In genomic region chr4:126473031-126473430, GRCm38 (mm10) we compare ENCODE assay signal across 14 mouse cellular contexts. TPM values are rescaled to one million over a fixed set of nuclear protein-coding genes. Genes with fewer than 3 reads are reported as not detected.
DNase-seq lines count a peak whose midpoint lies in the region; ATAC-seq and TF ChIP-seq lines count a peak whose summit lies in the region.
"Had no signal": no experiment of that assay in that cellular context is flagged by ENCODE, and none has a peak within 500 bp of the region (broad histone marks: within the 10 kb centered on the region; RNA-seq: fewer than 3 reads in every experiment).

No protein-coding gene starts in this region.

- H3K9ac ChIP-seq in hindbrain, embryonic 11.5 days (ENCODE audit: low read depth, low read length), result no peak overlapping the region
- no peak overlapping the region for H3K9ac ChIP-seq in hindbrain, embryonic 16.5 days (ENCODE audit: low read depth, low read length)
- no peak overlapping the region for H3K9ac ChIP-seq in hindbrain, postnatal 0 days (replicated peaks; ENCODE audit: low read length)
- H3K9ac ChIP-seq: forebrain, embryonic 13.5 days; heart, embryonic 13.5 days; limb, embryonic 13.5 days had no signal

- no peak overlapping the region for H3K4me2 ChIP-seq in hindbrain, embryonic 11.5 days (replicated peaks; ENCODE audit: low read depth, low read length)
- no peak overlapping the region for H3K4me2 ChIP-seq in hindbrain, embryonic 16.5 days (ENCODE audit: low read length)
- no peak overlapping the region for H3K4me2 ChIP-seq in hindbrain, postnatal 0 days (ENCODE audit: low read depth, low read length)
- H3K4me2 ChIP-seq: forebrain, embryonic 13.5 days; heart, embryonic 13.5 days; limb, embryonic 13.5 days had no signal

- H3K4me1 ChIP-seq in hindbrain, embryonic 11.5 days (replicated peaks; ENCODE audit: control insufficient read depth, insufficient read depth, low read length), result no peaks in the 10 kb centered on the region
- H3K4me1 ChIP-seq in hindbrain, embryonic 16.5 days (ENCODE audit: control insufficient read depth, insufficient read depth, low read depth, low read length), result peaks cover 2% of the 10 kb centered on the region; the same call in 1 of the 2 replicates
- peaks cover 4% of the 10 kb centered on the region; the same call in 1 of the 2 replicates for H3K4me1 ChIP-seq in hindbrain, postnatal 0 days (ENCODE audit: insufficient read depth, low read length)
- H3K4me1 ChIP-seq: limb, embryonic 13.5 days had no signal

- no peaks in the 10 kb centered on the region for H3K36me3 ChIP-seq in hindbrain, embryonic 11.5 days (ENCODE audit: control insufficient read depth, insufficient read depth, low read length)
- H3K36me3 ChIP-seq in hindbrain, embryonic 16.5 days (ENCODE audit: control insufficient read depth, insufficient read depth, low read length), result no peaks in the 10 kb centered on the region
- no peaks in the 10 kb centered on the region for H3K36me3 ChIP-seq in hindbrain, postnatal 0 days (ENCODE audit: insufficient read depth, low read length)
- H3K36me3 ChIP-seq: heart, embryonic 13.5 days; limb, embryonic 13.5 days had no signal

- no peak for TF ChIP-seq CTCF in hindbrain, postnatal 0 days (IDR thresholded peaks at IDR 0.05; ENCODE audit: low read depth)

- no peak overlapping the region for H3K27ac ChIP-seq in hindbrain, embryonic 11.5 days (ENCODE audit: low read depth, low read length)
- H3K27ac ChIP-seq in hindbrain, embryonic 16.5 days (ENCODE audit: low read depth, low read length), result no peak overlapping the region
- no peak overlapping the region for H3K27ac ChIP-seq in hindbrain, postnatal 0 days
- H3K27ac ChIP-seq: forebrain, embryonic 13.5 days; heart, embryonic 13.5 days; limb, embryonic 13.5 days had no signal

- whole genome bisulfite sequencing in hindbrain, embryonic 11.5 days, result 54% methylated on average over 5 of the region's 5 CpGs
- WGBS in hindbrain, embryonic 16.5 days, result 54% methylated on average over 5 of the region's 5 CpGs
- WGBS in hindbrain, postnatal 0 days, result 57% methylated on average over 5 of the region's 5 CpGs

- no peaks in the 10 kb centered on the region for H3K27me3 ChIP-seq in hindbrain, embryonic 11.5 days (ENCODE audit: control insufficient read depth, insufficient read depth, low read length)
- no peaks in the 10 kb centered on the region for H3K27me3 ChIP-seq in hindbrain, embryonic 16.5 days (replicated peaks; ENCODE audit: control insufficient read depth, insufficient read depth, low read length)
- H3K27me3 ChIP-seq in hindbrain, postnatal 0 days (ENCODE audit: insufficient read depth, low read length), result no peaks in the 10 kb centered on the region
- H3K27me3 ChIP-seq: forebrain, embryonic 13.5 days; heart, embryonic 13.5 days; limb, embryonic 13.5 days had no signal

- no peaks in the 10 kb centered on the region for H3K9me3 ChIP-seq in hindbrain, embryonic 11.5 days (ENCODE audit: control insufficient read depth, low read length)
- H3K9me3 ChIP-seq in hindbrain, embryonic 16.5 days (ENCODE audit: control insufficient read depth, low read length), result no peaks in the 10 kb centered on the region
- H3K9me3 ChIP-seq in hindbrain, postnatal 0 days (ENCODE audit: low read length), result no peaks in the 10 kb centered on the region
- H3K9me3 ChIP-seq: forebrain, embryonic 13.5 days; heart, embryonic 13.5 days; limb, embryonic 13.5 days had no signal

- no peak for ATAC-seq in hindbrain, embryonic 11.5 days (ENCODE audit: low FRiP score)
- no peak for ATAC-seq in hindbrain, embryonic 16.5 days
- no peak for ATAC-seq in hindbrain, postnatal 0 days
- ATAC-seq: forebrain, embryonic 13.5 days; intestine, embryonic 16.5 days; midbrain, embryonic 16.5 days had no signal

- DNase-seq in hindbrain, embryonic 11.5 days (ENCODE audit: low spot score), result peak; percentile 19
- DNase-seq in 3T3-L1 (ENCODE audit: low read depth, low spot score), result peak; percentile 6
- peak; percentile 69 for DNase-seq in NIH3T3 (ENCODE audit: low read depth)
- DNase-seq in induced T-regulatory cell, adult 2 months (ENCODE audit: low read depth), result peak; percentile 5
- no peak for DNase-seq in hindbrain, postnatal 0 days (ENCODE audit: low spot score)
- no peak for DNase-seq in thymus, postnatal 0 days (ENCODE audit: low spot score)
- DNase-seq: cerebellum, adult 11 months; lung, adult 2 months had no signal

- H3K4me3 ChIP-seq in hindbrain, embryonic 11.5 days (ENCODE audit: low read depth, low read length), result no peak overlapping the region
- H3K4me3 ChIP-seq in hindbrain, embryonic 16.5 days (ENCODE audit: low read length), result no peak overlapping the region
- no peak overlapping the region for H3K4me3 ChIP-seq in hindbrain, postnatal 0 days (ENCODE audit: low read length)
- H3K4me3 ChIP-seq: forebrain, embryonic 13.5 days; heart, embryonic 13.5 days; limb, embryonic 13.5 days had no signal

RNA-seq across cellular contexts. Expression of gene Ago1, which starts 4.6 kb away (rescaled TPM):
- 29.9 and 37.9 TPM in 2 replicates for polyA plus RNA-seq in hindbrain, embryonic 11.5 days (2014; fragmentation: Nextera tagmentation; extraction: Ambion mirVana)
- 8.3 and 8.4 TPM in 2 replicates for polyA plus RNA-seq in hindbrain, embryonic 16.5 days (2015; fragmentation: Nextera tagmentation; extraction: Ambion mirVana)
- 42.2 TPM in 2 replicates for total RNA-seq in hindbrain, postnatal 0 days (2014; rRNA removed)
- 6.0 and 6.5 TPM in 2 replicates for polyA plus RNA-seq in hindbrain, postnatal 0 days (2015; fragmentation: Nextera tagmentation; extraction: Ambion mirVana)
- polyA plus RNA-seq in thymus, postnatal 0 days (2015; fragmentation: Nextera tagmentation; extraction: Ambion mirVana), result 5.2 and 6.1 TPM in 2 replicates

RNA-seq across cellular contexts. Expression of gene Ago3, which starts 43.7 kb away (rescaled TPM):
- polyA plus RNA-seq in hindbrain, embryonic 11.5 days (2014; fragmentation: Nextera tagmentation; extraction: Ambion mirVana), result 14.4 and 16.1 TPM in 2 replicates
- polyA plus RNA-seq in hindbrain, embryonic 16.5 days (2015; fragmentation: Nextera tagmentation; extraction: Ambion mirVana), result 12.4 and 17.5 TPM in 2 replicates
- total RNA-seq in hindbrain, postnatal 0 days (2014; rRNA removed), result 7.6 and 8.6 TPM in 2 replicates
- polyA plus RNA-seq in hindbrain, postnatal 0 days (2015; fragmentation: Nextera tagmentation; extraction: Ambion mirVana), result 12.8 and 13.5 TPM in 2 replicates
- polyA plus RNA-seq in thymus, postnatal 0 days (2015; fragmentation: Nextera tagmentation; extraction: Ambion mirVana), result 11.1 and 13.6 TPM in 2 replicates

Comparison
In these comparisons a context has a peak if more than half of its experiments do, and no peak if none do; other contexts are left out.
1. DNase-seq: peak in hindbrain, embryonic 11.5 days (single experiment), 3T3-L1 (single experiment), NIH3T3 (single experiment) and induced T-regulatory cell, adult 2 months (single experiment); none in hindbrain, postnatal 0 days (single experiment) and thymus, postnatal 0 days (single experiment).